Mouse (Mus musculus) C2C12 (cell line): ENCODE data around the gene Acbd4.

Source experiments
- CTCF ChIP-seq: IDR thresholded peaks from one replicate; pipeline ENCODE4 v1.5.1; 2011; ENCODE audit not compliant: control insufficient read depth, insufficient read depth, insufficient read length
- MAX ChIP-seq: IDR thresholded peaks from one replicate; pipeline ENCODE4 v1.6.1; 2011; ENCODE audit warnings: mild to moderate bottlenecking, control low read depth
- MYOD1 ChIP-seq: IDR thresholded peaks from one replicate; pipeline ENCODE4 v1.6.1; 2011; ENCODE audit warnings: low read depth; ENCODE audit not compliant: control insufficient read depth, insufficient read length
- MYOG ChIP-seq: IDR thresholded peaks from one replicate; pipeline ENCODE4 v1.6.1; 2011; ENCODE audit not compliant: control insufficient read depth, insufficient read length; ENCODE audit errors: extremely low read depth
- USF1 ChIP-seq: IDR thresholded peaks from one replicate; pipeline ENCODE4 v1.6.1; 2011; ENCODE audit warnings: low read depth, mild to moderate bottlenecking, control low read depth, moderate library complexity

DNA sequence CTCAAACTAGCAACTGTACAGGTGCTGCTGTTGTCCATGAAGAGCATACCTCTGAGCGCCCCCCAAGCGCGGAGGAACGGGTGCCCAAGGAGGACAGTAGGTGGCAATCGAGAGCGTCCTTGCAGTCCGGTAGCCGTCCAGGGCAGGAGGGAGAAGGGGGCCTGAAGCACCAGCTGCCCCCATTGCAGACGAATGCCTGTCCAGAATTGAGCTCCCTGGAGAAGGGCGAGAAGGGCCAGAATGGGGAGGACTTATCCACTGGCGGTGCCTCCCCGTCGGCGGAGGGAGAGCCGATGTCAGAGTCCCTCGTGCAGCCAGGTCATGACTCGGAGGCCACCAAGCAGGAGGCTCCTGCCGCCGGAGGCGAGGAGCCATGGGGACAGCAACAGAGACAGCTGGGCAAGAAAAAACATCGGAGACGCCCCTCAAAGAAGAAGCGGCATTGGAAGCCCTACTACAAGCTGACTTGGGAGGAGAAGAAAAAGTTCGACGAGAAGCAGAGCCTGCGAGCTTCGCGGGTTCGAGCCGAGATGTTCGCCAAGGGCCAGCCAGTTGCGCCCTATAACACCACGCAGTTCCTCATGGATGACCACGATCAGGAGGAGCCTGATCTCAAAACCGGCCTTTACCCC lies 15.6 kb downstream of the Acbd4 start:
- TF ChIP-seq MYOD1 (no peak), CTCF (peak; percentile 89), USF1 (no peak), MAX (no peak), MYOG (no peak)
